Mouse (Mus musculus) 3134 (cell line): ENCODE data around the gene Sdcbp2.
"Not testable (repeated sequence)": the region's sequence is repeated elsewhere in the genome, so short reads cannot be mapped to it uniquely, and the experiment has no call there.

Experiments used
- DNase-seq: peaks from one replicate; pipeline ENCODE4 v3.0.0-alpha.2; 2011; ENCODE audit warnings: low spot score; ENCODE audit not compliant: insufficient read length; ENCODE audit errors: extremely low read depth

Sdcbp2 gene

DNA sequence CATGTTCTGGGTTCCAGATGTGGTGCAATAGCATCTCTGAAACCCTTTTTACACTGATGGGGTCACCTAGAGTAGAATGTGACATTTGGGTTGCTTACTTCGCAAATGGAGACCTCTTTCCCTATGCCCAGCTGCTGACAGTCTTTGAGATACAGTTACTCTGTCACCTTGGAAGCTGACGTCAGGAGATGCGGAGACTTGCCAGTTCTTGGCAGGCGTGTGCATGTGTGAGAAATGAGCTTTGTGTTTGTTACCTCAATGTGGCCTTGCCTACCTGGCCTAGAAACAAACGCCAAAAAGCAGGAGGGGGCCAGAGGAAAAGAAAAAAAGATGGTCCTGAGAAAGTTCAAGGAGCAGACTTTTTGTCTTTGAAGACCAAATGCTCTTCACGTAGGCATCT lies 5.6 kb upstream of the Sdcbp2 start:
- DNase-seq: no peak

DNA sequence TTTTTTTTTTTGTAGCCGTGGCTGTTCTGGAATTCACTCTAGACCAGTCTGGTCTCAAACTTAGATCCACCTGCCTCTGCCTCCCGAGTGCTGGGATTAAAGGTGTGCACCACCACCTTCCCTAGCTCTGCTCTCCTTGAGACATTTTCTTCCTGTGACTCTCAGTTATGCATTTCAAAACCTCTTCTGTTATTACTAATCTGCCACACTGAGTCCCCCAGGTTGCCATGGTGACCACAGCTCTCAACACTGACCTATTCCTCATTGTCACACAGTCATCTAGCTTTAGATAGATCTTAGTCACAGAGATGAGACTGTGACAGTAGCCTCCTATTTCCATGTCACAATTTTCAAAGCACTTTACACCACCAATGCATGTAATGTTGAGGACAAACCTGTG lies 3.0 kb upstream of the Sdcbp2 start:
- DNase-seq: no peak

DNA sequence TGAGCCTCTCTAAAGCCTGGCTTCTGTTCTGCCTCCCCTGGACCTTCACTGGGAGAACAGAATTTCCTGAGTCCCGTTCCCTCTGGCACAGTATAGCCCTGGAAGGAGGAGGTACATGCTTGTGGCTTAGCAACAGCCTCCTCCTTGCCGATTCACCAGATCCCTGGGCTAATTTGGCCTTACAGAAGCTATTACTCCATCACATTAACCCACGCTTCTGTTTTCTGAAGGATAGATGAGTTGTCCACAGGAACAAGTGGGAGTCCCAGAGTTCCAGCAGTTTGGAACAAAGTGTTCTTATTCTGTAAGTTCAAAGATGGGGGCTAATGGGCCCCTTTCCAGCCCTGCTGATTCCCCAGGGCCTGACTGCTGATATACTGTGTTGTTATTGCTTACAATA lies 1.2 kb downstream of the Sdcbp2 start:
- DNase-seq: no peak

DNA sequence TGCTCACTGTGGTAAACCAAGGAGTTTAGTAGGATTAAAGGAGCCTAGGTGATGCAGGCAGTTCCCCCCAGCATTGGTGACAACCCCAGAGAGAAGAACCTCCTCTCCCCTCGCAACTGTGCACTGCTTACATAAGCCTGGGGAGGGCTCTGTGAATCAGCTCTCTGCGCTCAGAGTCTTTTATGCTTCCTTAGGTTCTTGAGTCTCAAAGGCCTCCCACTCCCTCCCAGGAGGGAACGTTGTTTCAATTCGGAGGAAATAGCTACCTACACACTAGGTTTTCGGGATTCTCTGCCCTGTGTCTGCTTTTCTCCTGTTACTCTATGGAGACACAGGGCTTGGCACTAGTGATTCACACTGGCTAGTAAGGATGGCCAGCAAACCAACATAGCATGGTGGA lies 2.2 kb downstream of the Sdcbp2 start:
- no peak for DNase-seq

DNA sequence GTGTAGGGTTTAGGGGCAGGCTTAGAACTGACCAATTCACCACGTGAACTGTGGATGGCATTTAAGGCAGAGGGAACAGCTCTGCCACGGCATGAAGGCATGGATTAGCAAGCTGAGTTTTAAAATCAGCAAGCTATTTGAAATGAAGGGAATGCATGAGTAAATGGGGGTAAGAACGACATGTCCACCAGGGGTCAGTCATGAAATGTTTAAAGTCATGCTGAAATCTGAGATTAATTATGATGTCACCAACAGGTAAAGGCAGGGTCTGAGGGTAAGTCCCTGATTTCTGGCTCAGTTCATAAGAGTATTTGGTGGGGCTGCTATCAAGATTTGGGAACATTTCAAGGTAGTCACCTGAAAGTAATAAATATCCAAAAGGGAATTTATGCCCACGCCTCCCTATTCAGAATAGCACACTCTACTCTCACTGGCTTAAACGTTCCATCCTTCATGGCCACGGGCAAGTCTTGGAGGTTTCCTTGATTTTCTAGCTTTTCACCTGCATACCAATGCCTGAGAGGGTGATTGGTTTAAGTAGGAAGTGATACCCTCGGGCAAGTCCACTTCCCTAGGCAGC lies 2.8 kb downstream of the Sdcbp2 start:
- DNase-seq: no peak

DNA sequence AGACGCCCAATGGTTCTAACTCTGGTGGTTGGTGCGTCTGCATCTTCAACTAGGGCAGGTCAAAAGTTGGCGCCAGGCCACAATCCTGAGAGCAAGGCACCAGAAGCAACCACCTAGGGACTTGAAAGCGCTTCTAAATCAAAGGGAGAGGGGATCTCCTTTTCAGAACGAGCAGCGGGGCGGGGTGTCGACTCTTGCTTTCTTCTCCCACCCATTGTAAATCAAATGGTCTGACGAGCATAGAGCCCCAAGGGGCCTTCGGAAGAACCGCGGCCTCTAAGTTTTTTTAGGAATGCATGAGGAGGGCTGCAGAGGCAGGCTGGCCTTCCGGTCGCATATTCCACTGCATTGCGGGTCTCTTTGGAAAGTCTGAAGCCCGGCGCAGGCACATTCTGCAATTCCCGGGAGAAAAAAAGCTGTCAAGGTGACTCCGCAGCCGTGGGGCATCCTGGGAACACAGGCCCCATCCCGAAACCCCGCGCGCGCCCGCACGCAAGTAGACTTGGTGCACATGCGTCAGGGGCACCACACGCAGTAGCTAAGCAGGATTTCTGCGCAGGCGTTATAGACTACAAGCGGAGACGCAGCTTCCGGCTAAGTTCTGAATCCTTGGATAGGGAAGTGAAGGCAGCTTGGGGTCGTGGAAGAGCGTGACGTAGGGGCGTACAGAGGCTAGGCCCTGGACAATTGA lies 3.4 kb downstream of the Sdcbp2 start:
- no peak for DNase-seq

DNA sequence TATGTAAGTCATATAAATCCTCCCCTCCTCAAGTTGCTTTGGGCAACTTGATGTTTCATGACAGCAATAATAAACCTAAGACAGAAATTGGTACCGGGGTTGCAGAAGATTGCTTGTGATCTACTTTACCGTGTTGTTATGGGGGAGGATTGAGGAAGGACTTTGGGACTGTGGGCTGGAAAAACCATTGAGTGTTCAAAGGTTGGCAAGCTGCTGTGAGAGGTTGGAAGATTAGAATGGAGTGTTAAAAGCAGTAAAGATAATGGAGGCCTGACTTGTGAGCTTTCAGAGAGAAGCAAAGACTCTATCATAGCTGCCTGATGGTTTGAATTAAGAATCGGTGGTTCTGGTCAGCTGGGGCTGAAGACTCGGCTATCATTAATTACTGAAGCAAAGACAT lies 6.8 kb downstream of the Sdcbp2 start:
- no peak for DNase-seq

DNA sequence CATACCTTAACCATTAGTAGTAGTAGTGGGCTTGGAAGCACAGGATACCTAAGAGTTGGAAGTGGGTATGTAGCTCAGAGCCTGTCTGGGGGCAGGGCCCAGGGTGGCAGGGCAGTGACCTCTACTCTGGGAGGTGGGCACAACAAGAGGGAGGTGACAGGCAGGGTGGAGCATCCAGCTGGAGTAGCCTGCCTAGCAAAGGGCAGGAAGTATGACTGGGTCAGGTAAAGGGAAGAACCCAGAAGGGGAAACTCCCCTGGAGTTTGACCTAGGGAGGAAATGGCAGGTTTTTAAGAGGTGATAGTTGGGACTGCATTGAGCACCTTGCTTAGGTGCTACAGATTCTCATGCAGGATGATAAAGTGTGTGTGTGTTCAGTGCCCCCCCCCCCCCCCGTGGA lies 8.5 kb downstream of the Sdcbp2 start:
- no peak for DNase-seq

DNA sequence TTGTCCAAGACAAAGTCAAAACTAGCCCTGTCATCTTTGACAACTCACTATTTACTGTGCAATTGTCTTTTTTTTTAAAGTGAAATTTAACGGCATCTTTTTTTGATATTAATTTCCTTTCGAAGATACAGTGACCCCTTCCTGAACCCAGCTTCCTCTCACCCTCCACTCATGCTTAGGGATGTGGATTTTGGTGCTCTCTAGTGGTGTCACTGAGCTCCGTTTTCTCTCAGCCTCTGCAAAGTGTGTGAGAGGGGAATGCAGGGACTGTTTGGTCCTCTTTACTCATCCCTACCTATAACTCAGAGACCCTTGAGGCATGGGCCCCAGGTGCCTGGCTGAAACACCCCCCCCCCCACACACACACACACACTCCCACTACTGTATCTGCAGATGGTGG lies 13.5 kb downstream of the Sdcbp2 start:
- no peak for DNase-seq

DNA sequence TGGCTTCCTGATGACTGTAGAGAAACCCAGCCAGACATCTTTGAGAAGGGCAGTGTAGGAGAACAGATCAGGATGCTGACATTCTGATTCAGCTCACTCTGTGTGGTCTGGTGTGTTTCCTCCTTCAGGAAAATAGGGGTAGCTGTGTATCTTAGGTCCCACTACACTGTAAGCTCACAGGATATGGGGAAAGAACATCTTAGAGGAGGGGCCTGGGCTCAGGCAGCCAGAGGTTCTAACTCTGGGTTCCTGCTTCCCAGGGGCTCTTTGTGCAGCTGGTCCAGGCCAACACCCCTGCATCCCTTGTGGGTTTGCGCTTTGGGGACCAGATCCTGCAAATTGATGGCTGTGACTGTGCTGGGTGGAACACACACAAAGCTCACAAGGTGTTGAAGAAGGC lies 14.4 kb downstream of the Sdcbp2 start:
- DNase-seq: no peak

DNA sequence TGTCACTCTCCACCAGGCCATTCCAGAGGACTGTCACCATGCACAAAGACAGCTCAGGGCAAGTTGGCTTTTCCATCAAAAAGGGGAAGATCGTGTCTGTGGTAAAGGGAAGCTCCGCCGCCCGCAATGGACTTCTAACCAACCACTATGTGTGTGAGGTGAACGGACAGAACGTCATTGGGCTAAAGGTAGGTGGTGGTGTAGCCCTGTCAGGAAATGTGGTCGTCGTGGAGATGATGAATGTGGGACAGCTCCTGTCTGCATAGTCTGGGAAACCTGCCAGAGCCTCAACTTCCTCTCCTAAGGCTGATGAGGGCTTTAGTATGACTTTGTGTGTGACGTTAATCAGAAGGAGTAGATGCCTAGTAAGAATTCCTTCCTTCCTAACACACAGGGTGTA lies 14.9 kb downstream of the Sdcbp2 start:
- no peak for DNase-seq

DNA sequence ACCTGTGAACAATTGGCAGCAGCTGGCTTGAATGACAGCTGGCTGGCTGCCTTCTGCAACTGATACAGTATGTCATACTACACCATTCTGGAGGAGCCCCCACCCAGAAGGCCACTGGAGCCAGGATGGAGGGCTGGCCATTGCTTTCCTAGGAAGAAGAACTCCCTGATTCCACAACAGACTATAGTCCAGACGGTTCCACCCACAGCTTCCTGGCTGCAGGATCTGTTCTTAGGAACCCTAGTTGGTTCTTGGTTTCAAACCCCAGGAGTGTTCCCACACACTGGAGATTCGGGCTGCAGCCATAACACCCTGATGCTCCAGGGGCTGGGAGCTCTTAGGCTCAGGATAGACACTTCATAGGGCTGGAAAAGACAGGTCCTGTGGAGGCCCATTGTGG lies 25.6 kb downstream of the Sdcbp2 start:
- DNase-seq: no peak

DNA sequence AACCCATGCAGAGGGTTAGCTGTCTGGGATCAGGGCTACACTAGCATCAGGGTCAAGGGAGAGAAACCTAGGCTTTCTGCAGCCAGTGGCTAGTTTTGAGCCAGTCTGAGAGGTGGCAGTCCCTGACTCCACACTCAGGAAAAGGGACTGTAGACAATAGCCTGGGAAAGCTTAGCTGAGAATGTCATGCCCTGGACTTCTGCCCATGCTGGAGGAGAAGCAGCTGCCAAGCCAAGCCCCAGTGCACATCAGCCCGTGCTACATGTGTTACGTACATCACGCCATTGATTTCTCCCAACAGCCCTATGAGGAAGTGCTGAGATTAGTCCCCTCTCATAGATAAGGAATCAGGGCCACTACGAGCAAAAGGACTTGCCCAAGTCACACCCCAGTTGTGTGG lies 29.7 kb downstream of the Sdcbp2 start:
- no peak for DNase-seq

DNA sequence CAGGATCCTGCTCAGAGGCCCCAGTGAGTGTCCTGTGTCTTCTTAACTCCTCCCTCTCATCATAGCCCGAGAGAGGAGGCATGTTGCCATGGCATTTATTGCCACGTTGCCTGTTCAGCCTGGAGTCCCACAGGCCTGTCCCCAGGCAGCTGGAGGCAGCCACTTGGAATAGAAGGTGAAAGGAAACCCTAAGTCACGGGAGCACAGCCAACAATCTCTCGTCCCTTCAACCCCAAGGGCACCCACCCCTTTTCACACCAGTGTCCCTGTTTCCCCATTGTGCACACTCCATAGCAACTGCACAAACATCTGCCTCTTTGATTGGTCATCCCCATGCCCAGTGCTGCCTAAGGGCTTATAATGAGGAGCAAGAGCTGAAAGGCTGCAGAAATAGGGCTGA lies 31.2 kb downstream of the Sdcbp2 start:
- no peak for DNase-seq

DNA sequence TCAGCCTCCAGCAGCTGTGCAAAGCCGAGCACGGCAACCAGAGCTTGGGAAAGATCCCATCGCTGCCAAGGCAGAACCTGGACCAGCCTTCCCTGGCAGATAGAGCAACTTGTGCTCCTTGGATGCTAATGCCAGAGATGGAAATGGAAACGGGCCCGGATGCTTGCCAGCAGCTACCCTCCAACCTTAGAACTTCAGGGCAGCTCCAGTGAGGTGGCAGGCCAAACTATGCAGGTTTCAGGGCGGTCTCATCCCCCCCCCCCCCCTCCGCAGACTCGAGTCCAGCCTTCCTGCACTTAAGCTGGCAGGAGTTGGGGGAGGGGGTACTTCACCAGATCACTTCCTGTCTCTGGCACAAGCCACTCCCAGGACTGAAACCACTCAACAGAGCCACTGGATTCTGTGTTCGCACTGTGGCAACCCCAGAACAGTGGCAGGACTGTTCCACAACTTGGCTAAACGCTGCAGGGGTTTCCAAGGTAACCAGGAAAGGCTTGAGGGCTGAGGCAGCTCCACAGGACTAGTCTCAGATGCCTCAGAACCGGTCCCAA lies 33.1 kb downstream of the Sdcbp2 start:
- DNase-seq: peak; percentile 79

DNA sequence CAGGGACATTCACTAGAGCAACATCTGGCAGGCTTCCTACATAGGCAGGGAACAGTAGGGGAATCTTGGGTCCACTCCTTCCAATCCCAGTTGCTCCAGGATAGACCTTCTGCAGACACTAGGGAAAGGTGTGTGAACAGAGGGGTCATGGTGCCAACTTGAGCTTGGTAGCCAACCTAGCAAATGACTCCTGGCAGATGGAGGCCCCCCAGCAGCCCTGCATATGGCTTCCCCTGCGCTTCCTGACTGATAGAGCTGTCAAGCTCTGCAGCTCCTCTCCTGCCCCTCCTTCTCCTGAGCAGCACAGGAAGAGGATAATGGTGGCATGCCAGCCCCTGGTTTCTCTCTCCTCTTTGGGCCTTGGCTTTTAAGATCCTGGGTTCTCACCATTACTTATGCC lies 36.0 kb downstream of the Sdcbp2 start:
- no peak for DNase-seq

DNA sequence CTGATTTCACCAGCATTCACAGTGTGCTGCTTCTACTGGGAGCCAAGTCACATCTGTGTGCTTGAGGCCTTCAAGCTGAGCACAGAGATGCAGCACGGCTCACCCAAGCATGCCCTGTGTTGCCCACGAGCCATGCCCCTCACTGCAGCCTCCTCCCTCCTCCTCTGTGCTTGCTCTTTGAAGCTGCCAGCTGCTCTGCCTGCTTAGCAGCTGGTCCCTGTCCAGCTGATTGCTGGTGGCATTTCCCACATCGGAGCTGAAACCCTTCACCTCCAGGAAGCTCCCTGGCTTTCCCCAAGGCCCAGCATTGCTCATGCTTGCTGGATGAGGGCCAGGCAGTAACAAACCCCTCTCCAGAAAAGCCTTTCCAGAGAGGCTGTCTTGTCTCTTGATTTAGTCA lies 37.6 kb downstream of the Sdcbp2 start:
- DNase-seq: peak; percentile 51

DNA sequence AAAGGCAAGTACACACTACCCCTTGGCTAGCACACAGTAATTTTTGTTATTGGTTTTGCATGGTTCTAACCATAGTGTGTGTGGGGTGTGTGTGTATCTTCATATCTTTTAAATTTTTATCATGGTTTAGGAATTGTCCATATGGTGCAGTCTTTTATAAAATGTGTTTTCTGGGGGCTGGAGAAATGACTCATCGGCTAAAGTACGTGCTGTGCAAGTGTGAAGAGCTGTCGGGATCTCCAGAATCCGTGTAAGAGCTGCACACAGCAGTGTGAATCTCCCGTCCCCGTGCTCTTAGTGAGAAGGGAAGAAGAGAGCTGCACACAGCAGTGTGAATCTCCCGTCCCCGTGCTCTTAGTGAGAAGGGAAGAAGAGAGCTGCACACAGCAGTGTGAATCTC lies 43.4 kb downstream of the Sdcbp2 start:
- DNase-seq: not testable (repeated sequence)

DNA sequence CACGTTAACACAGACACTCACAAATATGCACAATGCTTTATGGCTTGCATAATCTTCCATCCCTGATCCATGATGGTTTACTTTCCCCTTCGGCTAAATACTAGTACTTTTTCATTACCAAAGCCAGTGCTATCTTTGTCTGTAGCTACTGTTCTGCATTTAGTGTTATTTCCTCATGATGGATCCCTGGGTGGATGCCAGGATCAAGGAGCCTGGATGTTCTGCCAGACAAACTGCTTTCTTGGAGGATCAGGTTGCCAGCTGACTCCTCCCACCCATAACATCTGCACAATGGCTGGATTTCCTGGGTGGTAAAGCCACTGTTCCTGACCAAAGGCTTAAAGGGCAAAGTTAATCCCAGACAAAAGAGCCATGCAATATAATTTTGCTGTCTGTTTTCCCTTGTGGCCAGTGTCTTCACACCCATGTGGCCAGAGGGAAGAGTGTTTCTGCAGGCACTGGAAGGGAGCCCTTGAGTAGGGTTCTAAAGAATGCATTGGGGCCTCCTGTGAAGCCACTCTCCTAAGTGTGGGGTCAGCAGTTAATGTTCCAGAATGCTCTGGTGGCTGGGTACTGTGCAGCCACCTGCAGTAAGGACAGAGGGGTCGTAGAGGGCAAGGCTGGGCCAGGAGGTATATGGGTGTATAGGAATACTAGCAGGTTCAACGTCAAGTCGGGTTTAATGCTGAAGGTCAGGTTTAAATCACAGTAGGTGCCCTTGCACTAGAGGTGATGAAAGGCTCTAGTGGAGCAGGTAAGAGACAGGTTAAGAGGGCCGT lies 44.3 kb downstream of the Sdcbp2 start:
- DNase-seq: no peak

DNA sequence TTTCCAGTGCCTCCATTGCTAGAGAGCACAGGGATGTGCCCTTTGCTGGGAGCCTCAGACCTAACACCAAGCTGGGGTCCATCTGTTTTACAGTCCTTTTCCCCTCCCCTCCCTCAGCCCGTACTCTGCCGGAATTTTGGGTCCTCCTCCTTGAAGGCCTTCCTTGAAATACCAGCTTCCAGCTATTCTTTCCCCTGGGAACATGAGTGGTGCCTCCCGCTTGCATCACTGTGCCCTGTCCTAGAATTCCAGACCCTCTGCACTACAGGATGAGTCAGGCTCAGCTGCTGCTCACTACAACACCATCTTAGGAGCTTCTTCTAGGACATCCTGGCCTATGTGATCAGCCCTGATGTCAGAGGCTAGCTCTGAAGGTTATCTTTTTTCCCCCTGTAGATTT lies 51.4 kb downstream of the Sdcbp2 start:
- no peak for DNase-seq

DNA sequence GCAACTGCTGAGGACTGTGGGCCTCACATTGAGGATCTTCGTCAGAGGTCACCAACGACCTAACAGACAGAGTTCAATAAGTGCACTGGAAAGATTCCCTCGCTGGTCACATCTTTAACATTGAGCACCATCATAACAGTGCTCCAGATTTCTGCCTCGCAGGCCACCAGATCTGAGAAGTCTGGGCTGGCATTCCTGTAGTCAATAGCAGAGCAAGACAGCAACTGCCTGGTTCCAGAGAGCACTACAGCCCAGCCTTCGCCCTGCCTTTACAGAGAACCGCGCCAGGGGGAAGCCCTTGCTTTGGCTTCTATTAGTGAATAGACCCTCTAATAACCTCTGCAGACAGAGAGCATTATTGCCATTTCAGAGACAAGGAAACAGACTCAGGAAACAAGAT lies 53.9 kb downstream of the Sdcbp2 start:
- DNase-seq: no peak

DNA sequence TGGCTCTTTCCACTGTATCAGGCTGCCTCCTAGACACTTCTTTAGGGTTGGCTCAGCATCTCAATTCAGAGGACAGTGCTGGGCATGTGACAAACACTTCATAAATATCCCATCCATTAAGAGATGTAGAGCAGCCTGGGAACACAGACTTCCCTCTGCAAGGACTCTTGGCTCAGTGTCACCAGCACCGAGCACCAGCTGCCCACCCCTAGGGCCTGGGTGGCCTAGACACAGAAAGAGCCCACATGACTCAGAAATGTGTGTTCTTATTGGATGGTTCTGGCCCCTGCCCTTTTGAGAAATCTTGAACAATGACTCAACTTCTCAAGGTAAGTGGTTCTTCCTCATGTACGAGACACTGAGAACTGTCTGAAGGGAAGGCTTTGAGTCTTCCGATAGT lies 55.6 kb downstream of the Sdcbp2 start:
- no peak for DNase-seq
